8 mouse cellular contexts compared by ENCODE assay signal in the genomic region with DNA sequence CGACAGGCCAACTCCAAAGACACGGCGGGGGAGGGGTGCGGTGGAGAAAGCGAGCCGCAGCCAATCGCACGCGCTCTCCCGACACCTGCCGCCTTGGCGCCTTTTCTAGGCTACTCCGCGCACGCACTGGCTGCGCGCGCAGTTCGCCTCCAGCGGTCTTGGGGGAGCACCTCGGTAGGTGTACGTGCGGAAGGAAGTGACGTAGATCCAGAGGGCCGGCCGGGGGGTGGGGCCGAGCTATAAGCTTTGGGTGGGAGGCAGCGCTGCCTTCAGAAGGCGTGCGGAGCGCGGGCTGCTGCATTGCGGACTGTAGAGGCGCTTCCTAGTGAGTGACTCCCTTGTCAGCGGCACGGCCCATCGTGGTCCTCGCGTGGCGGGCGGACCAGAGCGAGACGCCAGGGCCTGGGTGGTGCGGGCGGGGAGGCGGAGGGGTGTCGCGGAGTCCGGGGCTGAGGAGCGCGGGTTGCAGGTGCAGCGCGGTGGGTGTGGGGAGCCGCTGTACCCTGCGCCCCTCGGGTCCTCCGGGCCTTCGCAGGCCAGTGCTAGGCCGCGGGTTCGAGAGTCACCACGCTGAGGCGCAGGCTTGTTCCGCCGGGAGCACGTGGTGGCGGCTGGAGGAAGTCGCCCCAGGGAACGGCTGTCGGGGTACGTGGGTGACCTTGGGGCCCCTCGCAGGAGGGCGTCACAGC. TPM values are rescaled to one million over a fixed set of nuclear protein-coding genes. Genes with fewer than 3 reads are reported as not detected.
DNase-seq lines count a peak whose midpoint lies in the region; ATAC-seq and TF ChIP-seq lines count a peak whose summit lies in the region.

Gene Tfrc (plus strand): TSS at position 209 of the 689 bp plus-strand sequence.

- POLR2A ChIA-PET in Patski (lab: Charles Lee): interaction anchor here (0.7 to 1.2 kb wide), 3 partner anchors 23 to 681 kb away, joined by 3 to 5 read pairs (median 5); no protein-coding TSS in a partner anchor

- peak within 1 kb of the TSS; percentile 66 for H3K4me2 ChIP-seq in hindbrain, embryonic 13.5 days

- CTCF ChIA-PET in Patski (lab: Charles Lee): interaction anchor here (0.6 to 1.7 kb wide), 3 partner anchors 14 to 109 kb away, joined by 3 to 6 read pairs (median 4); no protein-coding TSS in a partner anchor

- no peaks in the 10 kb centered on the region for H3K36me3 ChIP-seq in hindbrain, embryonic 13.5 days

- peak within 1 kb of the TSS; percentile 96 for H3K27ac ChIP-seq in hindbrain, embryonic 13.5 days

- ATAC-seq in Patski: peak; percentile 96
- peak; percentile 98 for ATAC-seq in hindbrain, embryonic 13.5 days (ENCODE audit: low FRiP score)

- peak within 1 kb of the TSS; percentile 87 for H3K9ac ChIP-seq in hindbrain, embryonic 13.5 days

- no peak for TF ChIP-seq CTCF in Patski (IDR thresholded peaks at IDR 0.05)

- H3K4me3 ChIP-seq in hindbrain, embryonic 13.5 days: peak within 1 kb of the TSS; percentile 81

- H3K27me3 ChIP-seq in Patski: no peaks in the 10 kb centered on the region
- H3K27me3 ChIP-seq in hindbrain, embryonic 13.5 days: no peaks in the 10 kb centered on the region

- H3K4me1 ChIP-seq in hindbrain, embryonic 13.5 days (replicated peaks): peaks cover 15% of the 10 kb centered on the region

- 1% methylated on average over 70 of the region's 73 CpGs for WGBS in hindbrain, embryonic 13.5 days

- DNase-seq in Patski (ENCODE audit: low read depth, low spot score): peak; percentile 75
- peak; percentile 99 for DNase-seq in cerebellum, postnatal 14 days
- peak; percentile 93 for DNase-seq in frontal cortex, postnatal 14 days (ENCODE audit: low spot score in 2 of 2)
- DNase-seq in layer of hippocampus, postnatal 25 days (ENCODE audit: extremely low spot score in 1 of 2, low spot score in 1 of 2): peak; percentile 81 to 88
- peak; percentile 97 for DNase-seq in lung, postnatal 25 days (ENCODE audit: low spot score)
- peak; percentile 99 for DNase-seq in retina, embryonic 14.5 days (ENCODE audit: low spot score)
- peak; percentile 99 for DNase-seq in thymus, postnatal 4 days

- H3K9me3 ChIP-seq in hindbrain, embryonic 13.5 days: no peaks in the 10 kb centered on the region

- in situ Hi-C loops in Patski (cut with MboI; ENCODE audit: low pct_unique_long_range_greater_than_20kb): no loop called here

RNA-seq across cellular contexts. Expression of gene Tfrc, which starts in this region (rescaled TPM):
- 84.9 TPM for polyA plus RNA-seq in Patski (2021)
- 32.6 and 44.3 TPM in 2 replicates for polyA plus RNA-seq in hindbrain, embryonic 13.5 days (2015; fragmentation: Nextera tagmentation; extraction: Ambion mirVana)
- total RNA-seq in layer of hippocampus, postnatal 25 days (2021): 10 to 100 TPM; 59.3 to 67.3 TPM

Comparison
In these comparisons a context has a peak if more than half of its experiments do, and no peak if none do; other contexts are left out.
1. Peak in every context shown above with its lines: DNase-seq, ATAC-seq, H3K4me3 ChIP-seq and H3K27ac ChIP-seq.